Mouse (Mus musculus) CD4-positive helper T cell, adult 2 months (primary cell): ENCODE results near the gene Gm10436.
"Not testable (repeated sequence)": the region's sequence is repeated elsewhere in the genome, so short reads cannot be mapped to it uniquely, and the experiment has no call there.

Source experiments
- DNase-seq: peaks from one replicate; pipeline ENCODE4 v3.0.0-alpha.2; 2012; ENCODE audit warnings: low read depth, missing footprints, low spot score

The Gm10436 gene

GRCm38 (mm10) chr12:88182008-88182407, at the start of gene Gm10436:
Gm10436 (minus strand) TSS chr12:88182108.
- DNase-seq = not testable (repeated sequence)

- DNase-seq = no peak
These were observed 37.5 kb upstream of the Gm10436 start for GRCm38 (mm10) chr12:88219445-88219844.

DNA sequence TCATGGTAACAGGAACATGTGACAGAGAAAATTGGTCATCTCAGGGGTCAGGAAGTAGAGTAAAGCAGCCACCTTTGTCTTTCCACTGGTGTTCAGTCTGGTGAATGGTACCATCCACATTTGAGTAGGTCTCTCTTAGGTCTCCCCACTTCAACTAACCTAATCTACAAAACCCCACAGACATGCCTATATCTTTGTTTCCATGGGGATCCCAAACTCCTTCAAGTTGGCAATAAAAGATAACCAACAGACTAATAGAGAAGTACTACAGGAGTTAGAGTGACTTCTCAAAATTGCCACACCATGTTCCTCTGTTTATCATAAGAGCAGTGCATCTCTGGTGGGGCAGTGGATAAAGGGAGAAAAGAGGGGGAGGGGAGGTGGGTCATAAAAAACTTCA, 36.2 kb upstream of the Gm10436 start:
- not testable (repeated sequence) for DNase-seq

DNA sequence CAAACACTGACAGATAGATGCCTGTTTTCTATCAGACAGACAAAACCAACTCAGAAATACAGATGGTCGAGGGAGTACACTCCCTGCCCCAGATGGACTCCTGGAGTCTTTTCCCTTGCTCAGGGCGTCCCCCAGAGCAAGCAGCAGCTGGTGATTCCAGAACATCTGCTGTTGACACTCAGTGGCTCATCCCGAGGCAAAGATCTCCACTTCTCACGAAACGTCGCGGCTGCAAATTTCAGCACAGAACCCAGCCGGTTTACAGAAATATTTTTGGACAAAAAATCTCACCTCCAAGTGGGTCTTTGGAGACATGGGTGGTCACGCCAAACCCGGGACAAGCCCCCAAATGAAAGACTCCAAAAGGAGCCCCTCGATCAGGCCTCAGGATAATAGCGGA, 32.7 kb upstream of the Gm10436 start:
- no peak for DNase-seq

DNA sequence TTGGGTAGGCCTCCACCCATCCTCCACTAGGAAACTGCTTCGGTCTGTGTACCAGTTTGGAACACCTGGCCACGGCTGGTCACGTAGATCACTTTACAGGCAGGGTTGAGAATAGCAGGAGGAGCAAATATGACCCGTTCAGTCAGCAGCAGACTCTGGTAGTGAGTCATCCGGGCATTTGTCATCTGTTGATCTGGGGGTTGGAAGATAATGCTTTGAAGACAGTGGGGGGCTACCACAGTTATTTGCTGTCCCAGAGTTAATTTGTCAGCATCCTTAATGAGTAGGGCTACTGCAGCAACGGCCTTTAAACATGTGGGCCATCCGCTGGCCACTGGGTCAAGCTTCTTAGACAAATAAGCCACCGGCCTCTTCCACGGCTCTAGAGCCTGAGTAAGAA, 29.6 kb upstream of the Gm10436 start:
- DNase-seq = not testable (repeated sequence)

- DNase-seq = no peak
These were observed 20.9 kb upstream of the Gm10436 start for GRCm38 (mm10) chr12:88202856-88203255.
